Mouse (Mus musculus) inflammation-experienced regulatory T-cells, adult 16 weeks (primary cell): ENCODE data around the gene Aven. TPM values are rescaled to one million over a fixed set of nuclear protein-coding genes. Genes with fewer than 3 reads are reported as not detected.

ENCODE experiments used
- polyA plus RNA-seq: library from polyadenylated mRNA; unstranded; fragments of 100-300 nt; shearing (Covaris generic); gene quantifications from one replicate; pipeline ENCODE4 v1.2.1, GENCODE M21; 2017

The Aven gene
- 17.2 TPM for polyA plus RNA-seq

GRCm38 (mm10) chr2:112492856-112493538 is at the start of gene Aven:
TSS of gene Aven (plus strand) at chr2:112492964.

DNA sequence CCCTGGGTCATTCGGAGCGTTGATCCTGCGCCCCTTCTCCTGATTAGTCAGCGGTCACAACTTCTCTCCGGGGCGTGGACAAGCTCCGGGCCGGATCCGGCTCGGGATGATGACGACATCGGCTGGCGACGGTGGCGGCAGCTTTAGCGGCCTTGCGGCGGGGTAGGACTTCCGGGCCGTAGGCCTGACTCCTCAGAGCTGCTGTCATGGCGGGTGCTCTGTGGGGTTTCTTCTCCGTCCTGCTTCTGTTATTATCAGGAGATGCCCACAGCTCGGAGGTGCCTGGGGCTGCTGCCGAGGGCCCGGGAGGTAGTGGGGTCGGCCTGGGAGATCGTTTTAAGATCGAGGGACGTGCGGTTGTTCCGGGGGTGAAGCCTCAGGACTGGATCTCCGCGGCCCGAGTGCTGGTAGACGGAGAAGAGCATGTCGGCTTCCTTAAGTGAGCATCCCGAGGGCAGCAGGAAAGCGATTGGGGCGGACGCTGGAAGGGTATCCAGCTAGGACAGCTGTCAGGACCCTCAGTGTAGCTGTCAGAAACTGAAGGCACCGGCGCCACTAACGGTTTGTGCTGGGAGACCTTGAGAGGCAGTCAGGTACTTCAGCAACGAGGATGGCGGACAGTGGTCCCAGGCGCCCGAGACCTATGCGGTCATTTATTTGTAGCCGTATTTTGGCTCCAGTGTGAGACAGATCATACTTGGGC is 37.8 kb upstream of the Aven start, which contains the start of gene Emc7:
TSS of gene Emc7 (plus strand) at position 136 of the 703 bp plus-strand sequence.

DNA sequence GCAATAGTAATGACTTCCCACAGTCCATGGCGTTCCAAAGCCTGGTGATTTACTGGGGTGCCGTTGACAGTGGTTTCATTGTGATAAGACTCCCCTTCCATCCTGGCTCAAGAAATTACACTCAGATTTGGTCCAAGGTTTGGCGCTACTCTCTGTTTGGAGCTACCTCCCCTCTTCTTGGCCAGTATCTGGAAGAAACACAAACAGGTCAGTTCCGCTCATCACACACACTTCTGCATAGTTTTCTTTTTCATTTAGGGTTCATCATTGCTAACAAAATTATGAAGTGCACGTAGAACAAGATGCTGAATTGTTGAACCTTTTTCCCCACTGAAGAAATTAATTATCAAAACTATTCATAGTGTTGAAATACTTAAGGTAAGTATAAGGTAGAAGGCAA is 12.1 kb upstream of the Aven start, which contains the start of gene Chrm5:
TSS of gene Chrm5 (minus strand) at position 101 of the 400 bp plus-strand sequence.

Other genes with a start within 250 kb of the Aven start
- not detected for gene Nutm1, start 233.7 kb upstream of the Aven start, polyA plus RNA-seq
- 157 TPM for gene Nop10, start 231.0 kb upstream of the Aven start, polyA plus RNA-seq
- gene Slc12a6, start 227.1 kb upstream of the Aven start, polyA plus RNA-seq = 109 TPM
- gene Gm21985, start 226.7 kb upstream of the Aven start, polyA plus RNA-seq = not detected
- gene Emc4, start 124.9 kb upstream of the Aven start, polyA plus RNA-seq = 98.7 TPM
- gene Katnbl1, start 113.8 kb upstream of the Aven start, polyA plus RNA-seq = 24.6 TPM
- 21.1 TPM for gene Emc7, start 38.0 kb upstream of the Aven start, polyA plus RNA-seq
- not detected for gene Chrm5, start 12.2 kb upstream of the Aven start, polyA plus RNA-seq